Mouse (Mus musculus) hindbrain, embryonic 13.5 days (tissue): ENCODE results near the gene Spg7. TPM values are rescaled to one million over a fixed set of nuclear protein-coding genes. Genes with fewer than 3 reads are reported as not detected.
A peak's percentile ranks its signal among the peaks of the same experiment; 100 is the strongest.
"Not testable (repeated sequence)": the region's sequence is repeated elsewhere in the genome, so short reads cannot be mapped to it uniquely, and the experiment has no call there.

ENCODE experiments used
- ATAC-seq: fragments of 200-750 bp; cut with Nextera tagmentation; 2 replicates; pipeline ENCODE4 v1.8.0; 2017; ENCODE audit warnings: moderate TSS enrichment; ENCODE audit not compliant: low FRiP score
- H3K27ac ChIP-seq: fragments of 300-500 bp; sonication (generic); 2 replicates; pipeline ENCODE4 v1.5.1; 2015; ENCODE audit warnings: inconsistent platforms, mild to moderate bottlenecking, moderate library complexity
- H3K27me3 ChIP-seq: fragments of 300-500 bp; sonication (generic); 2 replicates; pipeline ENCODE4 v1.6.1; 2015; ENCODE audit warnings: mild to moderate bottlenecking, inconsistent platforms
- H3K36me3 ChIP-seq: fragments of 300-500 bp; sonication (generic); 2 replicates; pipeline ENCODE4 v1.6.1; 2015; ENCODE audit warnings: mild to moderate bottlenecking, inconsistent platforms
- H3K4me1 ChIP-seq: fragments of 300-500 bp; sonication (generic); replicated peaks from 2 replicates; pipeline ENCODE4 v1.6.1; 2015; ENCODE audit warnings: inconsistent platforms
- H3K4me2 ChIP-seq: fragments of 300-500 bp; sonication (generic); 2 replicates; pipeline ENCODE4 v1.6.1; 2015; ENCODE audit warnings: inconsistent platforms, mild to moderate bottlenecking, moderate library complexity
- H3K4me3 ChIP-seq: fragments of 300-500 bp; sonication (generic); 2 replicates; pipeline ENCODE4 v1.5.1; 2015; ENCODE audit warnings: mild to moderate bottlenecking, inconsistent platforms
- H3K9ac ChIP-seq: fragments of 300-500 bp; sonication (generic); 2 replicates; pipeline ENCODE4 v1.6.1; 2015; ENCODE audit warnings: mild to moderate bottlenecking, inconsistent platforms
- H3K9me3 ChIP-seq: fragments of 300-500 bp; sonication (generic); 2 replicates; pipeline ENCODE4 v1.6.1; 2016; ENCODE audit warnings: inconsistent platforms
- WGBS: fragments of 180-500 bp; shearing (Covaris S2); methylation state at CpG from one replicate; pipeline ENCODE4 v1.1.7; 2015; 5-methylcytosine and 5-hydroxymethylcytosine counted together
- polyA plus RNA-seq: library from polyadenylated mRNA; unstranded; fragments of >200 nt; fragmentation: Nextera tagmentation; extraction: Ambion mirVana; gene quantifications from 2 replicates; pipeline ENCODE4 v1.2.1, GENCODE M21; 2015

Spg7 gene
- polyA plus RNA-seq, result 45.9 and 48.7 TPM in 2 replicates

DNA sequence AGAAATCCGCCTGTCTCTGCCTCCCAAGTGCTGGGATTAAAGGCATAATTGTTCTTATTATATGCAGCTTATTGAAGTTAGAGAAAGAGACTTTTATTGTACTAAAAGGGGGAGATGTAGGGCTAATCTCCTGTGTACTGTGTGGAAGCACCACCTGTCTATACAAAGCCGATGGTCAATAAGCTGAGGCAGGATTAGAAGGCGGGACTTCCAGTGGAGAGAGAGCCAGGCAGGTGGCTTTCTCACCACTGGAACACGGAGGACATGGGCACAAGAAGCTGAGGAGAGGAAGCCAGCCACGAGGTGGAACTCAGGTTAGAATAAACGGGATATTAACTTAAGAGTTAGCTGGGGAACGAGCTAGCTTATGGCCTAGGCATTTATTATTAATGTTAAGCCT lies at the start of gene Spg7:
TSS of gene Spg7 (plus strand) at position 222 of the 400 bp plus-strand sequence.
- 77% methylated on average over 7 of the region's 7 CpGs for WGBS
- no peak within 1 kb of the TSS for H3K4me3 ChIP-seq
- no peak within 1 kb of the TSS for H3K27ac ChIP-seq
- no peak for ATAC-seq
- no peaks in the 10 kb centered on the region for H3K9me3 ChIP-seq
- H3K36me3 ChIP-seq, result peaks cover 8% of the 10 kb centered on the region; the same call in 1 of the 2 replicates
- H3K4me2 ChIP-seq, result no peak within 1 kb of the TSS
- H3K4me1 ChIP-seq, result peaks cover 30% of the 10 kb centered on the region
- no peak within 1 kb of the TSS for H3K9ac ChIP-seq
- H3K27me3 ChIP-seq, result no peaks in the 10 kb centered on the region

DNA sequence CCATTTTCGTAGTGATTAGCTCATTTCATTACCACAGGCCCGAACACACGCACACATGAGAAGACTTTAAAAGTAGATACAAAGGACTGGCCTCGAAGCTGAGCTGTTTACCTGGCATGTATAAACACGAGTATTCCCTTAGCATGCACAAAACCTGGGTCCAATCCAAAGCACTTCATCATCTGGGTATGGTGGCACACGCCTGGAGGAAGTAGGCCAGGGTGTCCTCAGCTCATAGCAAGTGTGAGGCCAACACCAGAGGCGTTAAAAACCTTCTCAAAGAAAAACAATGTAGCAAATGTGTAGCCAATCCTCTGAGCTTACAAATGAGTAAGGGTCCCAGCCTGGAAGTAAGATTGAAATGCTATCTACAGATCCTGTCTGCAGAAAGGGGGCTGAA lies 48.3 kb upstream of the Spg7 start:
- Histone ChIP-seq H3K4me2 (no peak overlapping the region), H3K9ac (no peak overlapping the region), H3K4me1 (peaks cover 34% of the 10 kb centered on the region), H3K27me3 (no peaks in the 10 kb centered on the region), H3K36me3 (no peaks in the 10 kb centered on the region), H3K4me3 (no peak overlapping the region), H3K27ac (no peak overlapping the region), H3K9me3 (no peaks in the 10 kb centered on the region)
- WGBS, result 86% methylated on average over 7 of the region's 7 CpGs
- ATAC-seq, result no peak

DNA sequence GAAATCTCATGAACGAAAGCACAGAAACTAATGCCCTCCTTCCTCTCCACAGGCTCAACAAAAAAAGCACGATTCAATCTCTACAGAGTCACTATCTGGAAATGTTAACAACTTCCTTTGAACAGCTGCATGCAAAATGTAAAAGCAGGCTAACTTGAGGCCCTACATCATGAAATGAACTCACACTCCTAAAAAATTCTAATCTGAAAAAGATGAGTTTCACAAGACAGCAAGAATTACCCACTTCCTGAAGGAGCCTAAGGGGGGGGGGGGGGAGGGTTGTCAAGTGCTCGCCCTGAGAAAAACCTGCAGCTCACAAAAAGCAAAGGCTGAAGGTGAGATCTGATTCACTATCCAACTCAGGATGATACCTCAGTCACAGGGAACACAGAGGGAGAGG lies 47.7 kb upstream of the Spg7 start:
- no peak for ATAC-seq
- no peak overlapping the region for H3K9ac ChIP-seq
- no peaks in the 10 kb centered on the region for H3K36me3 ChIP-seq
- H3K4me2 ChIP-seq, result no peak overlapping the region
- H3K27me3 ChIP-seq, result no peaks in the 10 kb centered on the region
- H3K4me1 ChIP-seq, result peaks cover 38% of the 10 kb centered on the region
- H3K9me3 ChIP-seq, result no peaks in the 10 kb centered on the region
- no peak overlapping the region for H3K27ac ChIP-seq
- H3K4me3 ChIP-seq, result no peak overlapping the region
- 82% methylated on average over 3 of the region's 3 CpGs for WGBS

DNA sequence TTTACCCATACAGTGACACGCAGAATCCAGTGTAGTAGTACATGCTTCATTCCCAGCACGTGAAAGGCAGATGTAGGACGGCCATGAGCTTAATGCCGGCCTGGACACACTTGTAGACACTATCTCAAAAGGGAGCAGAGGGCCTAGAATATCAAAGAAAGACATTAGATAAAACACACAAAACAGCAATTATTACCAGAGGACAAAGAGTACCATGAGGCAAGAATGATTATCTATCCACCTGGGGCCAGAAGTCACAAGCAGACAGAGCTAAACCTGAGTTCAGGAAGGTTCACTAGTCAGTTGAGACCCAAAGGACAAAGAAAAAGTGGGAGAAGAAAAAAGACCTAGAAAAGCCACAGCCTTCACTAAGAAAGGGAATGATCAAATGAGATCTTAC lies 45.6 kb upstream of the Spg7 start:
- Histone ChIP-seq H3K9me3 (no peaks in the 10 kb centered on the region), H3K4me2 (no peak overlapping the region), H3K36me3 (no peaks in the 10 kb centered on the region), H3K9ac (no peak overlapping the region), H3K27me3 (no peaks in the 10 kb centered on the region), H3K27ac (no peak overlapping the region), H3K4me3 (no peak overlapping the region), H3K4me1 (peaks cover 52% of the 10 kb centered on the region)
- no peak for ATAC-seq
- 94% methylated on average over 4 of the region's 4 CpGs for WGBS

DNA sequence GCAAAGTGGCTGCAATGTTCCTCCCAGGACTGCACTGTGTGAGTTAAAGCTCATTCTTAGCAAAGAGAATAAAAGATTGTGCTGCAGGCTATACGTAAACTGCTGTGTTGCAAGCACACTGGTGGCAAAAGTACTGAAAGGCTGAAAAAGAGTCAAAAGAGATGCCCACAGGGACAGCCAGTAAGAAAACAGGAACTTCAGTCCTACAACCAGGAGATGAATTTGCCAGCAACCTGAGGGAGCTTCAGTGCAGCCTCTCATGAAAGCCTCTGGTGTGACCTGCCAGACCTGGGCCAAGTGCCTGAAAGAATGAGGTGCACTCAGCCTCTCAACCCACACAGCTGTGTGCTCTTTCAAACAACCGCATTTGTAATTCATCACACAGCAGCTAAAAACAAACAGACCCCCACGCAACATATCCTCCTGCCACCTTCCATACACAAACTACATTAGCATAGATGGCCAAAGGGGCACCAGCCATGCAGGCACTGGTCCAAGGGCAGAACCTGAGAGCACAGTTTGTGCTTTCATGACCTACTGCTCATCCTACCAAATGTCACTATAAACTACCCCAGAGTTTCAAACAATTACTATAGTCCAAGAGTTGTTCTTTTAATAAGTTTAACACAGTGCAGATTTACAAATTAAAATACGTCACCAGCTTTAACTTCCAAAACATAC lies 44.1 kb upstream of the Spg7 start:
- H3K9ac ChIP-seq, result no peak overlapping the region
- WGBS, result 65% methylated on average over 4 of the region's 4 CpGs
- H3K4me3 ChIP-seq, result no peak overlapping the region
- no peak overlapping the region for H3K4me2 ChIP-seq
- no peaks in the 10 kb centered on the region for H3K36me3 ChIP-seq
- no peaks in the 10 kb centered on the region for H3K9me3 ChIP-seq
- ATAC-seq, result no peak
- H3K27ac ChIP-seq, result peak overlapping the region; percentile 13; the same call in 1 of the 2 replicates
- H3K4me1 ChIP-seq, result peaks cover 58% of the 10 kb centered on the region
- no peaks in the 10 kb centered on the region for H3K27me3 ChIP-seq

DNA sequence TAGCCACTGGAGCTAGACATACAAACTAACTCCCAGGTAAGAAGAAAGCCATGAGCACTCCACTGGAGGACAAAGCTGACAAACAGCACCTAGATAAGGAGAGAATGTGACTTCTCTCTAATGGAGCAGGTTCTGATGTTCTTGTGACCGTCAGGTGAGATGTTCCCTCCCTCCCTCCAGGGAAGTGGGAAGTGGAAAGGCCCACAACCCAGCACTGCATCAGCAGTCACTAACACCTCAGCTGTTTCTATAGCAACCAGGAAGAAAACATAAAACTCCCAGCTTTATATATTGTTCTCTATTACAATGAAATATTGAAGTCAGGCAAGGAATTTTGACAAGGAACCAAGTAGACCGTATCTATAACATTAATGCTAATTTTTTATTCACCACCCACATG lies 42.7 kb upstream of the Spg7 start:
- H3K36me3 ChIP-seq, result no peaks in the 10 kb centered on the region
- H3K4me1 ChIP-seq, result peaks cover 56% of the 10 kb centered on the region
- no peak for ATAC-seq
- H3K4me2 ChIP-seq, result no peak overlapping the region
- no peaks in the 10 kb centered on the region for H3K27me3 ChIP-seq
- no peak overlapping the region for H3K27ac ChIP-seq
- no peak overlapping the region for H3K9ac ChIP-seq
- H3K4me3 ChIP-seq, result no peak overlapping the region
- H3K9me3 ChIP-seq, result no peaks in the 10 kb centered on the region
- 66% methylated on average over 2 of the region's 2 CpGs for WGBS

DNA sequence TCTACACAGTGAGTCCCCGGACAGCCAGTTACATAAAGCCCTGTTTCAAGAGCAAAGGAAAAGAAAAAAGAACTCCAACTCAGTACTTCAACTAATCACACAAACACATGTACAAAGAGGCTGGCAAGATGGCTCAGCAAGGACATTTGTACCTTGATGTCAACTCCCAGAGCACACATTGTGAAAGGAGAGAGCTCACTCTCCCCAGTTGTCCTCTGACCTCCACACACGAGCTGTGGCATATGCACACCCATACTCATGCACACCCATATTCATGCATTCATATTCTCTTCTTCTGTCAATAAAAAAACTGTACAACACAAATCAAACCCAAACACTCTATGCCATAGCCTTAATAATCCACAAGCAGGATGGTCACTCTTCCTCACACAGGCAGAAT lies 41.9 kb upstream of the Spg7 start:
- Histone ChIP-seq H3K36me3 (no peaks in the 10 kb centered on the region), H3K4me3 (no peak overlapping the region), H3K4me1 (peaks cover 56% of the 10 kb centered on the region), H3K9ac (no peak overlapping the region), H3K9me3 (no peaks in the 10 kb centered on the region), H3K4me2 (no peak overlapping the region), H3K27ac (no peak overlapping the region), H3K27me3 (no peaks in the 10 kb centered on the region)
- no peak for ATAC-seq
- 83% methylated on average over 2 of the region's 2 CpGs for WGBS

DNA sequence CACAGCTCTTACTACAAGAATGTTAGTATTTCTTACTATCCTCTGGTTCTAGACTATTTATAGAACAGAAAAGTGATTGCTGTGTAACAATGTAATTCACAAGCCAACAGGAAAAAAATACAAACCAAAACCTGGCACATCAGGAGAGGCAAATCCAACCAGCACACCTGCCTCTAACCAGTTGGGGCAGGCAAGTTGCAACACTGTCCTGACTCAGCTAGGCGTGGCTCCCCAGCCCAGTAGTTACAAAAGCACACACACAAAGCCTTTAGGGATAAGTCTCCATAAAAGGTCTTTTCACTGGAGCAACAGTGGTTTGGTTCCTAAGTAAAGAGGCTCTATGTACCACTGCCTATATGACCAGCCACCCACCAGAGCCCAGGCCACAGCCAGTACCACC lies 41.5 kb upstream of the Spg7 start:
- H3K4me1 ChIP-seq, result peaks cover 52% of the 10 kb centered on the region
- no peak overlapping the region for H3K4me2 ChIP-seq
- H3K36me3 ChIP-seq, result no peaks in the 10 kb centered on the region
- WGBS, result 90% methylated on average over 1 of the region's 1 CpGs
- no peaks in the 10 kb centered on the region for H3K27me3 ChIP-seq
- H3K9ac ChIP-seq, result no peak overlapping the region
- H3K9me3 ChIP-seq, result no peaks in the 10 kb centered on the region
- no peak for ATAC-seq
- no peak overlapping the region for H3K27ac ChIP-seq
- no peak overlapping the region for H3K4me3 ChIP-seq

DNA sequence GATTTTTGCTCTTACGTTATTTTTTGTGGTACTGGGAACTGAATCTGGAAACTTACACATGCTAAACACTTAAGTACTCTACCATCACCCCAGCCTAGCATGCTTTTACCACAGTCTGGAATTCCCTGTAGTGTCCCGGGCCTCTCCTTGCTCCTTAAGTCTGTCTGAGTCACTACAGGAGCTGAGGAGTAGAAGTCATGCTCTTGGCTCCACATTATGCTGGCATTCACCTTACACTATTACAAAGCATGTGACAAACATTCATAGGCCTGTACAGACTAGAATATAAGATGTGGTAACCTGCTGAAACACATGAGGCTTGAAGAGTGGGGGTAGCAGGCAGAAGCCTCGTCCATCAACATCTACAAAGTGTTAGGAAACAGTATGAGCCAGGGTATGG lies 40.0 kb upstream of the Spg7 start:
- H3K4me1 ChIP-seq, result peaks cover 39% of the 10 kb centered on the region
- no peaks in the 10 kb centered on the region for H3K36me3 ChIP-seq
- no peaks in the 10 kb centered on the region for H3K9me3 ChIP-seq
- no peak overlapping the region for H3K4me3 ChIP-seq
- H3K9ac ChIP-seq, result no peak overlapping the region
- H3K27ac ChIP-seq, result no peak overlapping the region
- ATAC-seq, result no peak
- WGBS, result 91% methylated on average over 3 of the region's 3 CpGs
- no peaks in the 10 kb centered on the region for H3K27me3 ChIP-seq
- H3K4me2 ChIP-seq, result no peak overlapping the region

DNA sequence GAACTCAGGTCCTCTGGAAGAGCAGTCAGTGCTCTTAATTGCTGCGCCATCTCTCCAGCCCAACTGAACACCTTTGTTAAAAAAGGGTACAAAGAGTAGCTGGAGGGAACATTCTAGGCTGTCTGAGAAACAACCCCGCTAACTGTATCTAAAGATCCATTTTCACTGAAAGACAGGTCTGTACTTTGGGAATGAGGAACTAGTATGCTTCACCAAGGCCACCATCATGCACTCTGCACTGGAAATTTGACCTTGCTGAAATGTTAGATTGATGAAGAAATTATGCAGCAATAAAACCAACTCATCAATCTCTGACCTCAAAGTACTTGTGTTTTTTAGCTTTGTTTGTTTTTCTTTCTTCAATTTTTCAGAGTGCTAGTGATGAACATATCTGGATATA lies 38.5 kb upstream of the Spg7 start:
- no peak overlapping the region for H3K4me2 ChIP-seq
- no peaks in the 10 kb centered on the region for H3K27me3 ChIP-seq
- H3K36me3 ChIP-seq, result no peaks in the 10 kb centered on the region
- H3K27ac ChIP-seq, result no peak overlapping the region
- no peak overlapping the region for H3K9ac ChIP-seq
- ATAC-seq, result no peak
- WGBS, result 98% methylated on average over 2 of the region's 2 CpGs
- H3K4me1 ChIP-seq, result peaks cover 26% of the 10 kb centered on the region
- H3K9me3 ChIP-seq, result no peaks in the 10 kb centered on the region
- no peak overlapping the region for H3K4me3 ChIP-seq

DNA sequence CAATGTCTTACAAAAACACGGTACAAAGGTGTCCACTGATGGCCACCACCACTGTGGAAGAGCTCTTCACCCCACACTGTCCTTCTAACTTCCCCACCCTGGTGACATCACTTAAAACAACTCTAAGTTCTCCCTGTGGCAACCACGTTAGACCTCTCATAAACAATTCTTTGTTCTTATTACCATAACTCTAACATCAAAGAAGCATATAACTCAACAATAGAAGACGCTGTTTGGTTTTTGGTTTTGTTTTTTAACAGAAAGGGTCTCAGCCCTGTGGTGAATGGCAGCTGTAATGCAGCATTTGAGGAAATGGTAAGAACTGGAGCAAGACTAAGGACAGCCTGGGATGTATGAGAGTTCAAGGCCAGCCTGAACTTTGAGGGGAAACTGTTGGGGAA lies 36.8 kb upstream of the Spg7 start:
- WGBS, result 88% methylated on average over 3 of the region's 3 CpGs

DNA sequence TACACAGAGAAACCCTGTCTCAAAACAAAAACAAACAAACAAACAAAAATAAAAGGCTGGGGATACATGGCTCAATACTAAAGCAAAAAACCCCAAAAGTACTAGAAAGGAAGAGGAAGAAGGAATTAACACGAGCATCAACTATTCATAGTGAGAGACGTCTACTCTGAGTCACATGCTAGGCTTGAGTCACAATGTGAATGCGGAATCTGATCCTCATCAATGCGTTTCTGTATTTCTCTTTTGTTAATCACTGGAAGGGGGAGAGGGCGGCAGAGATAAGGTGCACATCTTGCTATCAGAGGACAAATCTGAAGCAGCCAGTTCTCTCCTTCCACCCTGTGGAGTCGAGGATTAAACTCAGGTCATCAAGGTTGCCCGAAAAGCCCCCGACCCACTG lies 35.0 kb upstream of the Spg7 start:
- Histone ChIP-seq H3K27ac (no peak overlapping the region), H3K4me3 (no peak overlapping the region), H3K4me1 (peaks cover 4% of the 10 kb centered on the region; the same call in 1 of the 2 replicates), H3K4me2 (no peak overlapping the region), H3K36me3 (no peaks in the 10 kb centered on the region), H3K9ac (no peak overlapping the region), H3K27me3 (no peaks in the 10 kb centered on the region), H3K9me3 (no peaks in the 10 kb centered on the region)
- 93% methylated on average over 8 of the region's 8 CpGs for WGBS
- no peak for ATAC-seq

More for the DNA sequence above, 36.8 kb upstream of the Spg7 start:
- no peak overlapping the region for H3K27ac ChIP-seq
- no peak overlapping the region for H3K4me2 ChIP-seq
- ATAC-seq, result no peak
- no peak overlapping the region for H3K4me3 ChIP-seq
- H3K27me3 ChIP-seq, result no peaks in the 10 kb centered on the region
- no peaks in the 10 kb centered on the region for H3K36me3 ChIP-seq
- H3K9me3 ChIP-seq, result no peaks in the 10 kb centered on the region
- H3K4me1 ChIP-seq, result peaks cover 15% of the 10 kb centered on the region
- no peak overlapping the region for H3K9ac ChIP-seq

DNA sequence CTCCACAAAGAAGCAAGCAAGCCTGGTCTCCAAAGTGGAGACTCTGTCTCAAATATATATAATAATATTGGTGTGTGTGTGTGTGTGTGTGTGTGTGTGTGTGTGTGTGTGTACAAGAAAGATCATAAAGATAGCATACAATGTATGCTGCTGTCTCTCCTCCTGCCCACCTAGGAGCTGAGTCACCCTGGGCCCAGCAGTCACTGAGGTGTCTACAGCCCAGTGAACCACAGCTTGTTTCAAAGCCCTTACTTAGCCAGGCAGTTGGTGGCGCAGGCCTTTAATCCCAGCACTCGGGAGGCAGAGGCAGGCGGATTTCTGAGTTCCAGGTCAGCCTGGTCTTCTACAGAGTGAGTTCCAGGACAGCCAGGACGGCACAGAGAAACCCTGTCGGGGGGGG lies 32.7 kb upstream of the Spg7 start:
- not testable (repeated sequence) for H3K4me1 ChIP-seq, H3K27ac ChIP-seq, H3K36me3 ChIP-seq, H3K9me3 ChIP-seq, H3K4me3 ChIP-seq, H3K9ac ChIP-seq, H3K27me3 ChIP-seq, H3K4me2 ChIP-seq, ATAC-seq
- 86% methylated on average over 3 of the region's 5 CpGs for WGBS
